Mouse (Mus musculus): ENCODE data around the gene Chpt1.

- TF ChIP-seq POLR2A (IDR thresholded peaks at IDR 0.05; ENCODE audit: insufficient read depth, low read length) = no peak
- TF ChIP-seq CTCF (IDR thresholded peaks at IDR 0.05; ENCODE audit: low read depth, low read length) = no peak
- no peak for TF ChIP-seq EP300 (IDR thresholded peaks at IDR 0.05; ENCODE audit: insufficient read depth, low read depth, low read length)
Measured at GRCm38 (mm10) chr10:88412290-88412995, 91.4 kb downstream of the Chpt1 start.

All from ES-Bruce4 (cell line).